Mouse (Mus musculus) lung, postnatal 14 days (tissue): ENCODE measurements around the gene Olfr136.

ENCODE experiments used
- DNase-seq: peaks from one replicate; pipeline ENCODE4 v3.0.0; 2021

Olfr136 gene

GRCm38 (mm10) chr17:38329531-38329930 lies at the start of gene Olfr136:
TSS of gene Olfr136 (plus strand) at chr17:38329831.
- DNase-seq: no peak

GRCm38 (mm10) chr17:38307470-38307869 lies 22.2 kb upstream of the Olfr136 start, which contains the start of gene Olfr137:
TSS of gene Olfr137 (minus strand) at chr17:38307570.
- no peak for DNase-seq
